Mouse (Mus musculus) intestine, embryonic 16.5 days (tissue): ENCODE results near the gene Echdc3. TPM values are rescaled to one million over a fixed set of nuclear protein-coding genes. Genes with fewer than 3 reads are reported as not detected.

Experiments
- ATAC-seq: fragments of 200-750 bp; cut with Nextera tagmentation; 2 replicates; pipeline ENCODE4 v1.8.0; 2017; ENCODE audit warnings: moderate TSS enrichment, moderate library complexity
- H3K27ac ChIP-seq: fragments of 300-500 bp; sonication (generic); 2 replicates; pipeline ENCODE4 v1.5.1; 2014; ENCODE audit warnings: mild to moderate bottlenecking, low read length
- H3K27me3 ChIP-seq: fragments of 300-500 bp; sonication (generic); replicated peaks from 2 replicates; pipeline ENCODE4 v1.6.1; 2014; ENCODE audit warnings: low read length, control low read depth, mixed read lengths; ENCODE audit not compliant: control insufficient read depth, insufficient read depth
- H3K36me3 ChIP-seq: fragments of 300-500 bp; sonication (generic); 2 replicates; pipeline ENCODE4 v1.6.1; 2014; ENCODE audit warnings: low read length, control low read depth; ENCODE audit not compliant: control insufficient read depth, insufficient read depth
- H3K4me1 ChIP-seq: fragments of 300-500 bp; sonication (generic); 2 replicates; pipeline ENCODE4 v1.6.1; 2014; ENCODE audit warnings: low read length, control low read depth, mixed read lengths; ENCODE audit not compliant: control insufficient read depth, insufficient read depth
- H3K4me2 ChIP-seq: fragments of 300-500 bp; sonication (generic); 2 replicates; pipeline ENCODE4 v1.6.1; 2014; ENCODE audit warnings: low read depth, low read length, control low read depth
- H3K4me3 ChIP-seq: fragments of 300-500 bp; sonication (generic); 2 replicates; pipeline ENCODE4 v1.5.1; 2014; ENCODE audit warnings: mild to moderate bottlenecking, low read length
- H3K9ac ChIP-seq: fragments of 300-500 bp; sonication (generic); 2 replicates; pipeline ENCODE4 v1.6.1; 2014; ENCODE audit warnings: low read depth, low read length
- H3K9me3 ChIP-seq: fragments of 300-500 bp; sonication (generic); 2 replicates; pipeline ENCODE4 v1.6.1; 2016; ENCODE audit warnings: low read length, control low read depth; ENCODE audit not compliant: control insufficient read depth
- WGBS: fragments of 180-500 bp; shearing (Covaris S2); extraction: QIAGEN DNeasy Blood & Tissue Kit; methylation state at CpG from one replicate; pipeline ENCODE4 v1.1.7; 2014; 5-methylcytosine and 5-hydroxymethylcytosine counted together
- polyA plus RNA-seq: library from polyadenylated mRNA; unstranded; fragments of >200 nt; fragmentation: Nextera tagmentation; extraction: Ambion mirVana; gene quantifications from 2 replicates; pipeline ENCODE4 v1.2.1, GENCODE M21; 2015

The Echdc3 gene
- 16.6 and 16.9 TPM in 2 replicates for polyA plus RNA-seq

GRCm38 (mm10) chr2:6212724-6213511, at the start of gene Echdc3:
Echdc3 (minus strand) TSS chr2:6213033.
- peak within 1 kb of the TSS; percentile 58 for H3K4me3 ChIP-seq
- H3K36me3 ChIP-seq: no peaks in the 10 kb centered on the region
- ATAC-seq: peak; percentile 96
- 1% methylated on average over 30 of the region's 30 CpGs for WGBS
- no peaks in the 10 kb centered on the region for H3K9me3 ChIP-seq
- H3K4me2 ChIP-seq: peak within 1 kb of the TSS; percentile 89
- H3K9ac ChIP-seq: peak within 1 kb of the TSS; percentile 78
- H3K27ac ChIP-seq: peak within 1 kb of the TSS; percentile 94
- peaks cover 9% of the 10 kb centered on the region; the same call in 1 of the 2 replicates for H3K4me1 ChIP-seq
- no peaks in the 10 kb centered on the region for H3K27me3 ChIP-seq

- Histone ChIP-seq H3K4me3 (no peak overlapping the region), H3K36me3 (no peaks in the 10 kb centered on the region), H3K9ac (no peak overlapping the region), H3K4me2 (no peak overlapping the region), H3K9me3 (peaks cover 5% of the 10 kb centered on the region; the same call in 1 of the 2 replicates), H3K4me1 (peaks cover under 1% of the 10 kb centered on the region; the same call in 1 of the 2 replicates), H3K27ac (no peak overlapping the region), H3K27me3 (no peaks in the 10 kb centered on the region)
- no peak for ATAC-seq
- WGBS: 73% methylated on average over 9 of the region's 9 CpGs
Observed at GRCm38 (mm10) chr2:6261718-6262117, 48.9 kb upstream of the Echdc3 start.

- Histone ChIP-seq H3K36me3 (no peaks in the 10 kb centered on the region), H3K4me3 (no peak overlapping the region), H3K27ac (no peak overlapping the region), H3K9ac (no peak overlapping the region), H3K4me2 (no peak overlapping the region), H3K9me3 (peaks cover 5% of the 10 kb centered on the region; the same call in 1 of the 2 replicates), H3K27me3 (no peaks in the 10 kb centered on the region), H3K4me1 (peaks cover 5% of the 10 kb centered on the region)
- WGBS: 65% methylated on average over 8 of the region's 8 CpGs
- no peak for ATAC-seq
Observed at GRCm38 (mm10) chr2:6261201-6261672, 48.4 kb upstream of the Echdc3 start.

- 77% methylated on average over 4 of the region's 4 CpGs for WGBS
- no peak overlapping the region for H3K9ac ChIP-seq
- no peaks in the 10 kb centered on the region for H3K27me3 ChIP-seq
- H3K27ac ChIP-seq: no peak overlapping the region
- no peak overlapping the region for H3K4me3 ChIP-seq
- no peak for ATAC-seq
- no peaks in the 10 kb centered on the region for H3K36me3 ChIP-seq
- H3K4me1 ChIP-seq: peaks cover 8% of the 10 kb centered on the region
- no peak overlapping the region for H3K4me2 ChIP-seq
- H3K9me3 ChIP-seq: peaks cover 4% of the 10 kb centered on the region; the same call in 1 of the 2 replicates
Observed at GRCm38 (mm10) chr2:6260661-6261060, 47.8 kb upstream of the Echdc3 start.

- H3K36me3 ChIP-seq: no peaks in the 10 kb centered on the region
- peaks cover 8% of the 10 kb centered on the region for H3K4me1 ChIP-seq
- no peak overlapping the region for H3K4me3 ChIP-seq
- no peak for ATAC-seq
- no peaks in the 10 kb centered on the region for H3K9me3 ChIP-seq
- no peaks in the 10 kb centered on the region for H3K27me3 ChIP-seq
- H3K4me2 ChIP-seq: no peak overlapping the region
- H3K9ac ChIP-seq: no peak overlapping the region
- 83% methylated on average over 3 of the region's 3 CpGs for WGBS
- H3K27ac ChIP-seq: no peak overlapping the region
Observed at GRCm38 (mm10) chr2:6259182-6259581, 46.3 kb upstream of the Echdc3 start.

GRCm38 (mm10) chr2:6258026-6258425, 45.2 kb upstream of the Echdc3 start:
- H3K36me3 ChIP-seq: no peaks in the 10 kb centered on the region
- no peak overlapping the region for H3K27ac ChIP-seq
- WGBS: 88% methylated on average over 4 of the region's 4 CpGs

GRCm38 (mm10) chr2:6257146-6257545, 44.3 kb upstream of the Echdc3 start:
- no peak for ATAC-seq
- Histone ChIP-seq H3K4me2 (no peak overlapping the region), H3K4me1 (peaks cover 8% of the 10 kb centered on the region), H3K27me3 (no peaks in the 10 kb centered on the region), H3K27ac (no peak overlapping the region), H3K9ac (no peak overlapping the region), H3K4me3 (no peak overlapping the region), H3K9me3 (no peaks in the 10 kb centered on the region), H3K36me3 (no peaks in the 10 kb centered on the region)
- WGBS: 63% methylated on average over 2 of the region's 2 CpGs

More at GRCm38 (mm10) chr2:6258026-6258425, 45.2 kb upstream of the Echdc3 start:
- Histone ChIP-seq H3K4me2 (no peak overlapping the region), H3K4me3 (no peak overlapping the region), H3K9me3 (no peaks in the 10 kb centered on the region), H3K4me1 (peaks cover 8% of the 10 kb centered on the region), H3K27me3 (no peaks in the 10 kb centered on the region), H3K9ac (no peak overlapping the region)
- no peak for ATAC-seq

- no peaks in the 10 kb centered on the region for H3K27me3 ChIP-seq
Observed at GRCm38 (mm10) chr2:6255989-6256841, 43.4 kb upstream of the Echdc3 start.

GRCm38 (mm10) chr2:6255402-6255988, 42.7 kb upstream of the Echdc3 start:
- ATAC-seq: no peak
- Histone ChIP-seq H3K9ac (no peak overlapping the region), H3K27me3 (no peaks in the 10 kb centered on the region), H3K4me1 (peaks cover 8% of the 10 kb centered on the region), H3K27ac (no peak overlapping the region), H3K4me3 (no peak overlapping the region), H3K9me3 (no peaks in the 10 kb centered on the region), H3K36me3 (no peaks in the 10 kb centered on the region), H3K4me2 (no peak overlapping the region)
- WGBS: 84% methylated on average over 5 of the region's 5 CpGs

More at GRCm38 (mm10) chr2:6255989-6256841, 43.4 kb upstream of the Echdc3 start:
- Histone ChIP-seq H3K9ac (no peak overlapping the region), H3K36me3 (no peaks in the 10 kb centered on the region), H3K9me3 (no peaks in the 10 kb centered on the region), H3K4me3 (no peak overlapping the region), H3K4me2 (no peak overlapping the region), H3K4me1 (peaks cover 8% of the 10 kb centered on the region), H3K27ac (0 out of 2 replicates have a peak overlapping the region, but pooled peaks have one; percentile 29)
- ATAC-seq: peak; percentile 67
- WGBS: 60% methylated on average over 19 of the region's 19 CpGs
